Comparison of ENCODE assay signal across 11 mouse cellular contexts in genomic region chr13:6837075-6837422, GRCm38 (mm10).
DNase-seq lines count a peak whose midpoint lies in the region; ATAC-seq lines count a peak whose summit lies in the region.
"Had no signal": no experiment of that assay in that cellular context is flagged by ENCODE, and none has a peak within 500 bp of the region (broad histone marks: within the 10 kb centered on the region; RNA-seq: fewer than 3 reads in every experiment).

No protein-coding gene starts in this region.

- DNase-seq in kidney, adult 18-20 months: no peak
- DNase-seq in right cerebral cortex, postnatal 4 days: no peak
- no peak for DNase-seq in MN1 (ENCODE audit: low spot score)
- DNase-seq: gastrocnemius, postnatal 25 days had no signal

- H3K9me3 ChIP-seq in kidney, embryonic 14.5 days (ENCODE audit: control insufficient read depth, low read length): no peaks in the 10 kb centered on the region
- no peaks in the 10 kb centered on the region for H3K9me3 ChIP-seq in forebrain, embryonic 12.5 days
- no peaks in the 10 kb centered on the region for H3K9me3 ChIP-seq in neural tube, embryonic 12.5 days
- H3K9me3 ChIP-seq: embryonic facial prominence, embryonic 13.5 days; liver, embryonic 13.5 days had no signal

- H3K4me1 ChIP-seq in kidney, embryonic 14.5 days (ENCODE audit: control insufficient read depth, insufficient read depth, low read length): no peaks in the 10 kb centered on the region
- H3K4me1 ChIP-seq in forebrain, embryonic 12.5 days: no peaks in the 10 kb centered on the region
- no peaks in the 10 kb centered on the region for H3K4me1 ChIP-seq in neural tube, embryonic 12.5 days
- H3K4me1 ChIP-seq: heart, embryonic 12.5 days; liver, embryonic 13.5 days had no signal

- 93% methylated on average over 1 of the region's 1 CpGs for WGBS in kidney, embryonic 14.5 days
- WGBS in forebrain, embryonic 12.5 days: 89% methylated on average over 1 of the region's 1 CpGs
- WGBS in neural tube, embryonic 12.5 days: 82% methylated on average over 1 of the region's 1 CpGs

- H3K4me3 ChIP-seq in kidney, embryonic 14.5 days (ENCODE audit: low read length): no peak overlapping the region
- H3K4me3 ChIP-seq in forebrain, embryonic 12.5 days (replicated peaks): no peak overlapping the region
- H3K4me3 ChIP-seq in neural tube, embryonic 12.5 days: no peak overlapping the region
- H3K4me3 ChIP-seq: embryonic facial prominence, embryonic 13.5 days; heart, embryonic 12.5 days; liver, embryonic 13.5 days had no signal

- H3K27ac ChIP-seq in kidney, embryonic 14.5 days (ENCODE audit: low read depth, low read length): no peak overlapping the region
- H3K27ac ChIP-seq in forebrain, embryonic 12.5 days: no peak overlapping the region
- no peak overlapping the region for H3K27ac ChIP-seq in neural tube, embryonic 12.5 days
- H3K27ac ChIP-seq: embryonic facial prominence, embryonic 13.5 days; liver, embryonic 13.5 days had no signal

- H3K27me3 ChIP-seq in kidney, embryonic 14.5 days (ENCODE audit: control insufficient read depth, insufficient read depth, low read length): no peaks in the 10 kb centered on the region
- 0 out of 2 replicates have a peak, but pooled peaks cover 3% of the 10 kb centered on the region for H3K27me3 ChIP-seq in forebrain, embryonic 12.5 days
- H3K27me3 ChIP-seq in neural tube, embryonic 12.5 days (replicated peaks): no peaks in the 10 kb centered on the region
- H3K27me3 ChIP-seq: embryonic facial prominence, embryonic 13.5 days; heart, embryonic 12.5 days; liver, embryonic 13.5 days had no signal

- no peak overlapping the region for H3K4me2 ChIP-seq in kidney, embryonic 14.5 days (replicated peaks; ENCODE audit: low read depth, low read length)
- no peak overlapping the region for H3K4me2 ChIP-seq in forebrain, embryonic 12.5 days
- no peak overlapping the region for H3K4me2 ChIP-seq in neural tube, embryonic 12.5 days (replicated peaks)
- H3K4me2 ChIP-seq: embryonic facial prominence, embryonic 13.5 days; heart, embryonic 12.5 days; liver, embryonic 13.5 days had no signal

- no peaks in the 10 kb centered on the region for H3K36me3 ChIP-seq in kidney, embryonic 14.5 days (ENCODE audit: control insufficient read depth, insufficient read depth, low read length)
- H3K36me3 ChIP-seq in forebrain, embryonic 12.5 days (replicated peaks): no peaks in the 10 kb centered on the region
- H3K36me3 ChIP-seq in neural tube, embryonic 12.5 days: no peaks in the 10 kb centered on the region
- H3K36me3 ChIP-seq: embryonic facial prominence, embryonic 13.5 days; heart, embryonic 12.5 days; liver, embryonic 13.5 days had no signal

- 0 out of 2 replicates have a peak, but pooled peaks have one; percentile 32 for ATAC-seq in kidney, embryonic 14.5 days (ENCODE audit: low FRiP score, low TSS enrichment)
- ATAC-seq in forebrain, embryonic 12.5 days (ENCODE audit: low FRiP score): peak; percentile 30; the same call in 1 of the 2 replicates
- ATAC-seq in granulocyte monocyte progenitor cell, adult 5-6 weeks (replicated peaks; ENCODE audit: poor library complexity, severe bottlenecking): 0 out of 2 replicates have a peak, but pooled peaks have one; percentile 25
- 0 out of 2 replicates have a peak, but pooled peaks have one; percentile 56 for ATAC-seq in neural tube, embryonic 12.5 days (ENCODE audit: low FRiP score, low read depth)

- H3K9ac ChIP-seq in kidney, embryonic 14.5 days (ENCODE audit: low read depth, low read length): no peak overlapping the region
- H3K9ac ChIP-seq in forebrain, embryonic 12.5 days: no peak overlapping the region
- H3K9ac ChIP-seq in neural tube, embryonic 12.5 days: no peak overlapping the region
- H3K9ac ChIP-seq: embryonic facial prominence, embryonic 13.5 days; heart, embryonic 12.5 days; liver, embryonic 13.5 days had no signal
